Mouse (Mus musculus) C3H10T1/2 (cell line): Measurements from ENCODE around the gene Lamb1. TPM values are rescaled to one million over a fixed set of nuclear protein-coding genes. Genes with fewer than 3 reads are reported as not detected.

Experiments used
- polyA plus RNA-seq, 2 experiments: library from polyadenylated mRNA; unstranded; fragments of >200 nt; fragmentation: generic; extraction: Trizol; gene quantifications; one replicate each; pipeline ENCODE4 v1.2.1; 2012; ENCODE audit warnings: missing spikeins in 2 of 2

Gene Lamb1
- 10 to 100 TPM; 11.0 to 54.1 TPM for polyA plus RNA-seq

GRCm38 (mm10) chr12:31265005-31265721 is at the start of gene Lamb1:
Lamb1 (plus strand) TSS chr12:31265234.

GRCm38 (mm10) chr12:31240470-31240869 is 24.6 kb upstream of the Lamb1 start, which contains the start of gene Gm6993:
Gm6993 (plus strand) TSS chr12:31240770.

GRCm38 (mm10) chr12:31350944-31351928 is 86.2 kb downstream of the Lamb1 start, which contains the start of gene Dld:
Dld (minus strand) TSS chr12:31351453.

Other genes starting within 250 kb of the Lamb1 start
- under 1 TPM; 0.11 to 0.68 TPM for gene Fam110c, start 191.4 kb upstream of the Lamb1 start, polyA plus RNA-seq
- not detected for gene Gm6993, start 24.5 kb upstream of the Lamb1 start, polyA plus RNA-seq
- 10 to 100 TPM in 1 of 2 experiments, 1 to 10 TPM in 1; 1.7 to 15.1 TPM for gene Dld, start 86.2 kb downstream of the Lamb1 start, polyA plus RNA-seq
- gene Slc26a3, start 125.6 kb downstream of the Lamb1 start, polyA plus RNA-seq: not detected
- gene Cbll1, start 234.4 kb downstream of the Lamb1 start, polyA plus RNA-seq: 1 to 10 TPM; 1.8 to 5.2 TPM